ENCODE assay signal across 18 mouse cellular contexts in the genomic region with DNA sequence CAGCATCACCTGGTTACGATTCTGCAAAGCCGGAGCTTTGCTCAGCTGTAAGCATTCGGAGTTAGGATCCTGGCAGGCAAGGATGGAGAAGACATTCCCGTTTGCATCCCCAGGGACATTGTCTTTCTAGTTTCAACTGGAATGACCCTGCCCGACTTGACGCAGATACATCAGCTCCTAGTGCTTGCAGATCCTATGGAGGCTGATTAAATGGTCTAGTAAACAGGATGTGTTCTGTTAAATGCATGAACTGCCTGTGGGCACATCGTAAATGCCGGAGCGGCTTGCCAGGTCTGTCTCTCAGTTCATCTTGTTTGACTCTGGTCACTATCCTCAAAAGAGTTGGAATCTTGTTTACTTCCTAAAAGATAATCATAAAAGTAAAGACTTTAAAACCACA. TPM values are rescaled to one million over a fixed set of nuclear protein-coding genes. Genes with fewer than 3 reads are reported as not detected.
DNase-seq lines count a peak whose midpoint lies in the region; ATAC-seq and TF ChIP-seq lines count a peak whose summit lies in the region.
"Had no signal": no experiment of that assay in that cellular context is flagged by ENCODE, and none has a peak within 500 bp of the region (broad histone marks: within the 10 kb centered on the region; RNA-seq: fewer than 3 reads in every experiment).

No protein-coding gene starts in this region.

- H3K4me3 ChIP-seq in heart, embryonic 14.5 days (ENCODE audit: control insufficient read depth in 1 of 2, insufficient read depth in 1 of 2, low read depth in 1 of 2, low read length in 2 of 2) = no peak overlapping the region
- H3K4me3 ChIP-seq in kidney, postnatal 0 days (replicated peaks; ENCODE audit: low read depth, low read length) = 0 out of 2 replicates have a peak overlapping the region, but pooled peaks have one; percentile 11
- peak overlapping the region; percentile 11 for H3K4me3 ChIP-seq in lung, postnatal 0 days (ENCODE audit: low read depth, low read length)
- H3K4me3 ChIP-seq: embryonic facial prominence, embryonic 12.5 days; forebrain, embryonic 15.5 days; hindbrain, embryonic 15.5 days; intestine, embryonic 15.5 days; liver, embryonic 15.5 days; midbrain, embryonic 12.5 days; neural tube, embryonic 13.5 days had no signal

- H3K27ac ChIP-seq in heart, embryonic 14.5 days (replicated peaks in 1 of 2; ENCODE audit: control insufficient read depth in 1 of 2, insufficient read depth in 1 of 2, low read depth in 2 of 2, low read length in 2 of 2) = no peak overlapping the region
- no peak overlapping the region for H3K27ac ChIP-seq in kidney, postnatal 0 days
- peak overlapping the region; percentile 57; the same call in 1 of the 2 replicates for H3K27ac ChIP-seq in lung, postnatal 0 days (ENCODE audit: low read length)
- H3K27ac ChIP-seq: embryonic facial prominence, embryonic 12.5 days; forebrain, embryonic 15.5 days; hindbrain, embryonic 15.5 days; intestine, embryonic 15.5 days; liver, embryonic 15.5 days; midbrain, embryonic 12.5 days; neural tube, embryonic 13.5 days had no signal

- no peaks in the 10 kb centered on the region for H3K9me3 ChIP-seq in heart, embryonic 14.5 days (ENCODE audit: control insufficient read depth, low read length)
- H3K9me3 ChIP-seq in kidney, postnatal 0 days (replicated peaks; ENCODE audit: low read length) = no peaks in the 10 kb centered on the region
- H3K9me3 ChIP-seq in lung, postnatal 0 days (ENCODE audit: low read length) = no peaks in the 10 kb centered on the region
- H3K9me3 ChIP-seq: forebrain, embryonic 15.5 days; hindbrain, embryonic 15.5 days; intestine, embryonic 15.5 days; liver, embryonic 15.5 days; midbrain, embryonic 12.5 days; neural tube, embryonic 13.5 days had no signal

- TF ChIP-seq EP300 in lung, postnatal 0 days (IDR thresholded peaks at IDR 0.05) = peak; percentile 72

- H3K27me3 ChIP-seq in heart, embryonic 14.5 days (ENCODE audit: control insufficient read depth, insufficient read depth, low read length) = no peaks in the 10 kb centered on the region
- H3K27me3 ChIP-seq in kidney, postnatal 0 days (ENCODE audit: insufficient read depth, low read length) = no peaks in the 10 kb centered on the region
- H3K27me3 ChIP-seq in lung, postnatal 0 days (replicated peaks; ENCODE audit: insufficient read depth, low read length) = no peaks in the 10 kb centered on the region
- H3K27me3 ChIP-seq: embryonic facial prominence, embryonic 12.5 days; forebrain, embryonic 15.5 days; hindbrain, embryonic 15.5 days; intestine, embryonic 15.5 days; midbrain, embryonic 12.5 days; neural tube, embryonic 13.5 days had no signal

- H3K36me3 ChIP-seq in heart, embryonic 14.5 days (ENCODE audit: control insufficient read depth, insufficient read depth, low read length) = no peaks in the 10 kb centered on the region
- H3K36me3 ChIP-seq in kidney, postnatal 0 days (ENCODE audit: insufficient read depth, low read length) = no peaks in the 10 kb centered on the region
- H3K36me3 ChIP-seq in lung, postnatal 0 days (ENCODE audit: insufficient read depth, low read length) = no peaks in the 10 kb centered on the region
- H3K36me3 ChIP-seq: embryonic facial prominence, embryonic 12.5 days; forebrain, embryonic 15.5 days; hindbrain, embryonic 15.5 days; intestine, embryonic 15.5 days; liver, embryonic 15.5 days; midbrain, embryonic 12.5 days; neural tube, embryonic 13.5 days had no signal

- no peak for ATAC-seq in heart, embryonic 14.5 days (ENCODE audit: insufficient number of reproducible peaks, insufficient read depth, low FRiP score, low read depth)
- ATAC-seq in kidney, postnatal 0 days (replicated peaks; ENCODE audit: low FRiP score, low read depth) = no peak
- ATAC-seq in lung, postnatal 0 days = no peak
- ATAC-seq: forebrain, embryonic 15.5 days; intestine, embryonic 15.5 days had no signal

- WGBS in heart, embryonic 14.5 days = 71% methylated on average over 9 of the region's 9 CpGs
- 41% methylated on average over 9 of the region's 9 CpGs for WGBS in kidney, postnatal 0 days
- WGBS in lung, postnatal 0 days = 55% methylated on average over 9 of the region's 9 CpGs

- no peak for TF ChIP-seq CTCF in kidney, postnatal 0 days (IDR thresholded peaks at IDR 0.05; ENCODE audit: low read depth)
- TF ChIP-seq CTCF in lung, postnatal 0 days (IDR thresholded peaks at IDR 0.05) = no peak

- peaks cover 7 to 10% of the 10 kb centered on the region in 2 experiments; a peak in 3 of 4 replicates for H3K4me1 ChIP-seq in heart, embryonic 14.5 days (ENCODE audit: control insufficient read depth in 2 of 2, insufficient read depth in 2 of 2, low read length in 2 of 2)
- peaks cover 14% of the 10 kb centered on the region; the same call in 1 of the 2 replicates for H3K4me1 ChIP-seq in kidney, postnatal 0 days (replicated peaks; ENCODE audit: insufficient read depth, low read length)
- no peaks in the 10 kb centered on the region; the same call in 1 of the 2 replicates for H3K4me1 ChIP-seq in lung, postnatal 0 days (ENCODE audit: insufficient read depth, low read depth, low read length)
- H3K4me1 ChIP-seq: embryonic facial prominence, embryonic 12.5 days; forebrain, embryonic 15.5 days; hindbrain, embryonic 15.5 days; midbrain, embryonic 12.5 days; neural tube, embryonic 13.5 days had no signal

- H3K9ac ChIP-seq in heart, embryonic 14.5 days (ENCODE audit: low read length) = no peak overlapping the region
- H3K9ac ChIP-seq in kidney, postnatal 0 days (ENCODE audit: low read depth, low read length) = no peak overlapping the region
- no peak overlapping the region for H3K9ac ChIP-seq in lung, postnatal 0 days (replicated peaks; ENCODE audit: low read depth)
- H3K9ac ChIP-seq: embryonic facial prominence, embryonic 12.5 days; forebrain, embryonic 15.5 days; hindbrain, embryonic 15.5 days; intestine, embryonic 15.5 days; liver, embryonic 15.5 days; midbrain, embryonic 12.5 days; neural tube, embryonic 13.5 days had no signal

- peak overlapping the region; percentile 35 for H3K4me2 ChIP-seq in heart, embryonic 14.5 days (ENCODE audit: low read length)
- peak overlapping the region; percentile 37 for H3K4me2 ChIP-seq in kidney, postnatal 0 days (ENCODE audit: low read length)
- peak overlapping the region; percentile 53; the same call in 1 of the 2 replicates for H3K4me2 ChIP-seq in lung, postnatal 0 days (replicated peaks; ENCODE audit: low read depth, low read length)
- H3K4me2 ChIP-seq: embryonic facial prominence, embryonic 12.5 days; forebrain, embryonic 15.5 days; hindbrain, embryonic 15.5 days; intestine, embryonic 15.5 days; liver, embryonic 15.5 days; midbrain, embryonic 12.5 days; neural tube, embryonic 13.5 days had no signal

- no peak for DNase-seq in heart, adult 9 months (ENCODE audit: low spot score in 2 of 2)
- DNase-seq in kidney, postnatal 0 days (ENCODE audit: low spot score) = peak; percentile 42
- DNase-seq in kidney, adult 8-10 months = no peak
- peak; percentile 25 for DNase-seq in lung, postnatal 0 days (ENCODE audit: low spot score)
- DNase-seq in lung, postnatal 36 days = no peak
- DNase-seq in forelimb bud, embryonic 11.5 days (ENCODE audit: low read depth, low spot score) = peak; percentile 18
- DNase-seq: adrenal gland, adult 2 months; cerebellum, adult 8-10 months; kidney, postnatal 25 days; thymus, postnatal 14 days had no signal

RNA-seq across cellular contexts. Expression of a gene that starts 31.9 kb away (rescaled TPM):
- polyA plus RNA-seq in heart, embryonic 14.5 days (2014; fragmentation: Nextera tagmentation; extraction: Ambion mirVana) = 20.9 and 26.0 TPM in 2 replicates
- 15.4 and 17.3 TPM in 2 replicates for polyA plus RNA-seq in kidney, postnatal 0 days (2015; fragmentation: Nextera tagmentation; extraction: Ambion mirVana)
- 51.1 and 68.6 TPM in 2 replicates for polyA plus RNA-seq in lung, postnatal 0 days (2015; fragmentation: Nextera tagmentation; extraction: Ambion mirVana)

Comparison
In these comparisons a context has a peak if more than half of its experiments do, and no peak if none do; other contexts are left out.
1. DNase-seq: peak in kidney, postnatal 0 days (single experiment), lung, postnatal 0 days (single experiment) and forelimb bud, embryonic 11.5 days (single experiment); none in heart, adult 9 months (0 of 2), kidney, adult 8-10 months (0 of 2) and lung, postnatal 36 days (single experiment).
2. H3K4me3 ChIP-seq: peak in kidney, postnatal 0 days (single experiment) and lung, postnatal 0 days (single experiment); none in heart, embryonic 14.5 days (0 of 2).
3. Peak in every context shown above with its lines, with median percentiles within 50 percentile points of each other: H3K4me2 ChIP-seq.